In the genomic region with DNA sequence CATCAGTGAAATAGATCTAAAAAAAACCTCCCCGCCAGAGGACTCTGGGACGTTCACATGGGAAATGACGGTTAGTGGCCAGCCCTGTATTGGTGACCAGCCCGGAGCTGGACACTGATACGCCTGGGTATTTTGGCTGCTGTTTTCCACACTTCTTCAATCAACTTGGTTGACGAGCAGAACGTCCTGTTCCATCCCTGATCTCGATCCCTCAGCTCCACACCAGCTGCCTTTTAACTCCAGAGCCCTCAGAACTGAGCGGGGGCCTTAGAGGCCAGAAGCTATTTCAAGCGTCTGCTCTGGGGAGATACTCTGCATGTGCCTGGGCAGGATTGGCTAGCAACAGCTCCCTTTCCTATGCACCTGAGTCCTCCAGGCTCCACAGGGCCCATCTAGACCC, we compare ENCODE assay signal across 25 mouse cellular contexts.
A peak's percentile ranks its signal among the peaks of the same experiment; 100 is the strongest.
DNase-seq lines count a peak whose midpoint lies in the region; ATAC-seq and TF ChIP-seq lines count a peak whose summit lies in the region.
"Had no signal": no experiment of that assay in that cellular context is flagged by ENCODE, and none has a peak within 500 bp of the region (broad histone marks: within the 10 kb centered on the region; RNA-seq: fewer than 3 reads in every experiment).

No protein-coding gene starts in this region.

- no peak overlapping the region for H3K4me3 ChIP-seq in gastrocnemius, adult 2 months
- no peak overlapping the region for H3K4me3 ChIP-seq in heart, postnatal 0 days (ENCODE audit: low read depth, low read length)
- H3K4me3 ChIP-seq in cortical plate, adult 2 months (ENCODE audit: insufficient read depth, low read length) = no peak overlapping the region
- H3K4me3 ChIP-seq: embryonic facial prominence, embryonic 13.5 days; hindbrain, embryonic 12.5 days; intestine, embryonic 15.5 days; limb, embryonic 12.5 days; liver, embryonic 15.5 days had no signal

- TF ChIP-seq EP300 in heart, postnatal 0 days (IDR thresholded peaks at IDR 0.05; ENCODE audit: low read depth) = no peak

- TF ChIP-seq POLR2A in cortical plate, adult 2 months (IDR thresholded peaks at IDR 0.05; ENCODE audit: extremely low read depth, insufficient read depth, low read length) = no peak

- no peak for TF ChIP-seq CTCF in gastrocnemius, adult 2 months (IDR thresholded peaks at IDR 0.05)
- no peak for TF ChIP-seq CTCF in heart, postnatal 0 days (IDR thresholded peaks at IDR 0.05; ENCODE audit: low read depth)
- no peak for TF ChIP-seq CTCF in cortical plate, adult 2 months (IDR thresholded peaks at IDR 0.05; ENCODE audit: extremely low read depth, insufficient read depth, low read length)

- no peaks in the 10 kb centered on the region for H3K9me3 ChIP-seq in heart, postnatal 0 days (replicated peaks; ENCODE audit: control insufficient read depth, low read length)
- H3K9me3 ChIP-seq: embryonic facial prominence, embryonic 13.5 days; hindbrain, embryonic 12.5 days; intestine, embryonic 15.5 days; limb, embryonic 12.5 days; liver, embryonic 15.5 days had no signal

- peak; percentile 82 for DNase-seq in gastrocnemius, adult 2 months
- no peak for DNase-seq in gastrocnemius, postnatal 4 days (ENCODE audit: low spot score in 2 of 2)
- no peak for DNase-seq in heart, postnatal 0 days (ENCODE audit: low spot score)
- no peak for DNase-seq in heart, postnatal 25 days (ENCODE audit: low spot score)
- DNase-seq in gastrocnemius, postnatal 36 days = peak; percentile 37 to 42
- DNase-seq in lung, postnatal 4 days = no peak
- DNase-seq: adrenal gland, postnatal 36 days; kidney, adult 2 months; kidney, postnatal 4 days; lung, embryonic 14.5 days; spleen, adult 18-20 months; thymus, adult 2 months; thymus, postnatal 36 days had no signal

- 0 out of 2 replicates have a peak, but pooled peaks have one; percentile 33 for ATAC-seq in heart, postnatal 0 days (ENCODE audit: insufficient read depth, low read depth)
- ATAC-seq: CD4-positive, CD25-positive, alpha-beta regulatory T cell, adult 4 months; forebrain, embryonic 16.5 days; intestine, embryonic 15.5 days; midbrain, embryonic 16.5 days had no signal

- intact Hi-C loops in gastrocnemius, adult 2 months (cut with DNase I) = loop anchor here (2.0 kb wide), 1 partner anchor 21 kb away; no protein-coding TSS in a partner anchor
- intact Hi-C loops in heart, postnatal 25 days (cut with DNase I) = no loop called here
- intact Hi-C loops in gastrocnemius, postnatal 36 days (cut with DNase I) = no loop called here

- H3K27me3 ChIP-seq in heart, postnatal 0 days (ENCODE audit: control insufficient read depth, insufficient read depth, low read length) = no peaks in the 10 kb centered on the region
- H3K27me3 ChIP-seq: hindbrain, embryonic 12.5 days; intestine, embryonic 15.5 days had no signal

- no peak overlapping the region for H3K9ac ChIP-seq in heart, postnatal 0 days (replicated peaks; ENCODE audit: low read depth, low read length)
- H3K9ac ChIP-seq: embryonic facial prominence, embryonic 13.5 days; hindbrain, embryonic 12.5 days; intestine, embryonic 15.5 days; limb, embryonic 12.5 days; liver, embryonic 15.5 days; lung, embryonic 14.5 days had no signal

- H3K4me1 ChIP-seq in heart, postnatal 0 days (ENCODE audit: control insufficient read depth, insufficient read depth) = no peaks in the 10 kb centered on the region
- peaks cover 21% of the 10 kb centered on the region for H3K4me1 ChIP-seq in cortical plate, adult 2 months (ENCODE audit: control insufficient read depth, insufficient read depth, low read length)
- H3K4me1 ChIP-seq: embryonic facial prominence, embryonic 13.5 days; intestine, embryonic 15.5 days; limb, embryonic 12.5 days; liver, embryonic 15.5 days had no signal

- 45% methylated on average over 10 of the region's 10 CpGs for WGBS in heart, postnatal 0 days

- H3K36me3 ChIP-seq in heart, postnatal 0 days (replicated peaks; ENCODE audit: control insufficient read depth, insufficient read depth, low read length) = no peaks in the 10 kb centered on the region
- H3K36me3 ChIP-seq: embryonic facial prominence, embryonic 13.5 days; hindbrain, embryonic 12.5 days; intestine, embryonic 15.5 days; limb, embryonic 12.5 days; liver, embryonic 15.5 days had no signal

- no peak overlapping the region for H3K4me2 ChIP-seq in heart, postnatal 0 days (ENCODE audit: low read depth, low read length)
- H3K4me2 ChIP-seq: embryonic facial prominence, embryonic 13.5 days; hindbrain, embryonic 12.5 days; intestine, embryonic 15.5 days; limb, embryonic 12.5 days; liver, embryonic 15.5 days; lung, embryonic 14.5 days; midbrain, embryonic 11.5 days had no signal

- peak overlapping the region; percentile 86 for H3K27ac ChIP-seq in gastrocnemius, adult 2 months
- H3K27ac ChIP-seq in heart, postnatal 0 days (ENCODE audit: low read depth) = no peak overlapping the region
- H3K27ac ChIP-seq in cortical plate, adult 2 months (ENCODE audit: insufficient read depth, low read length) = peak overlapping the region; percentile 24; the same call in 1 of the 2 replicates
- H3K27ac ChIP-seq: embryonic facial prominence, embryonic 13.5 days; hindbrain, embryonic 12.5 days; hindbrain, postnatal 0 days; intestine, embryonic 15.5 days; limb, embryonic 12.5 days; liver, embryonic 15.5 days; stomach, postnatal 0 days had no signal

Comparison
In these comparisons a context has a peak if more than half of its experiments do, and no peak if none do; other contexts are left out.
1. DNase-seq: peak in gastrocnemius, adult 2 months (single experiment) and gastrocnemius, postnatal 36 days (2 of 2); none in gastrocnemius, postnatal 4 days (0 of 2), heart, postnatal 0 days (single experiment), heart, postnatal 25 days (single experiment) and lung, postnatal 4 days (0 of 2).